Mouse (Mus musculus) urinary bladder, adult 18-20 months (tissue): ENCODE measurements around the gene Fam126a.

ENCODE experiments used
- DNase-seq, 2 experiments: peaks; one replicate each; pipeline ENCODE4 v3.0.0; 2022; ENCODE audit warnings: low spot score in 2 of 2, mixed read lengths in 2 of 2

The Fam126a gene

GRCm38 (mm10) chr5:24040601-24041000, 10.1 kb upstream of the Fam126a start:
- no peak for DNase-seq

DNA sequence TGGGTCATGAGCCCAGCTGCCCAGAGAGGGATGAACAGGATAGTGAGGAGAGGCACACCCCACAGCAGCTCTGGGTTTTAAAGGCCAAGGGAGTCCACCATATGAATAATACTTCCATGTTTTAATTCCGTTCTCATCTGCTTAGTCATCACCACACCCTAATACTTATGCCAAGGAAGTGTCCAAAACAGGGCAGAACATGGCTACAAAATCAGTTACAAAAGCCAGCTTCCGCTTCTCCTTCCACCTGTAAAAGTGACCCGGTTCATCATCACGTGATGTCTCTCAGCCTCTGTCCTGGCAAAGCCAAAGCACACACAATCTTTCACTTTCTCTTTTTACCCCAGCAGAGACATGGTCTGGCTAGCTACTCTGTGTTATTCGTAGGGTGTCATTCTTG, 8.9 kb upstream of the Fam126a start:
- peak in 1 of 2 experiments; percentile 50 for DNase-seq

DNA sequence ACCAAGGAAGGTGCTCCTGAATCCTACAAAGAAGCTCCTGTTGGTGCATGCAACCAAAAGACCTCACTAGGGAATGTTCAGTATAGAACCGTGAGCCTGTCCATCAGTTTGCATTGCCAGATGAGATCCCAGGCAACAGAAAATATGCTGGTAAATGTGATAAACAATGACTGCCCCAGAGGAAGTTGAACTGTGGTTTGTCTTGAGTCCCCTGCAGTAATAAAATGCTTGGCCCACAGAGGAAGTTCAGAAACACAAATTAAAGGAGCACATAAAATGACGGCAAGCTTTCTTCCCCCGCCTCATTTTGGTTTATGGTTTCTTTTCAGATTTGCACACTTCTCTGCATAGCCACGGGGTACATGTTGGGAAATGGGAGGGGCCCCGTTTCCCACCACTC, 8.3 kb upstream of the Fam126a start:
- no peak for DNase-seq

DNA sequence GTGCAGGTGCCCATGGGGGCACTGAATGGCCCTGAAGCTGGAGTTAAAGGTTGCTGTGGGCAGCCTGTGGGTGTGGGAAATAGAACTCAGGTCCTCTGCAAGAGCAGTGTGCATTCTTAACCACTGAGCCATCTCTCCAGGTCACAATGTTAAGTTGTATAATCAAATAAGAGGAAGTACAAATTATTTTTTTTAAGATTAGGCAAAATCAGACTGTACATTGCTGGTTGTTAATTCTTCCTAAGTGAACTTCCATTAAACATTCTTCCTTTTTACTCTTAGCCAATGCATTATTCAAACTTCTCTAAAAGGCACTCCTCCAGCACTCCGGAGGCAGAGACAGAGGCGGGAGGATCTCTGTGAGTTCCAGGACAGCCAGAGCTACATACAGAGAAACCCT, 7.7 kb upstream of the Fam126a start:
- DNase-seq, result no peak

DNA sequence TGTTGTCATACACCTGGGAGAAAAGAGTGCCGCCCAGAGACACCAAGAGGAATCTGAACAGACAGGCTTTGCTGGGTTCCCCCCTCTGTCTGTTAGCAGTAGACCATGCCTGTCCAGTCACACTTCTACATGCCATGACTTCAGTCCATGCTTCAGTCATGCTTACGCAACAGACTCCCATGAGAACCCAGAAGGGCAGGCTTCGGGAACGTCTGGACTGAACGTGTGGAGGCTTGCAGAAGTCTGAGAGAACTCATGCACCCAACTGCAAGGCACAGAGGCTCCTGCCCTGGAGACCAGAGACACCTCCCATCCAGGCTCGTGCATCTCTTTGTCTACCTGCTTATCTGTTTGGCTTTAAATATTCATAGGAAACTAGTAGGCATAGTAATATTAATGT, 6.2 kb upstream of the Fam126a start:
- DNase-seq, result peak in 1 of 2 experiments; percentile 62

DNA sequence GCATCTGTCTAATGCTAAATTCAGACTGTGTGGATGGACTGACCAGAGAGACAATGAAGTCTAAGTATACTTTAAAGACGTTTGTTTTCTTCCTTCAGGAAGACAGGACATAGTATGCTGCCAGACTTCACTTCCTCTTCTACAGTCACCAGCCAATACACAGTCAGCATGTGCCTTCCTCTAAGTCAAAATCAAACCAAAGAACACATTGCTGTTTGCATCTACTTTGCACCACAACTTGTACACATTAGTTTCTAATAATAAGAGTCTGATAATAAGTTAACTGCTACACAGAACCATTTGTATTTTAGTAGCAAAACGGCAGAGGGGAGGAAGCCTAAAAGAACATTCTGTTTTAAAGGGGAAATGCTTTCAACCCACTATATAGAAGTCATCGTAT, 4.5 kb upstream of the Fam126a start:
- DNase-seq, result no peak

- no peak for DNase-seq
Observed at GRCm38 (mm10) chr5:24034091-24034490, 3.6 kb upstream of the Fam126a start.

GRCm38 (mm10) chr5:24029946-24030578, 428 bp downstream of the Fam126a start:
- peak in 1 of 2 experiments; percentile 37 for DNase-seq

- DNase-seq, result peak in 1 of 2 experiments; percentile 36
Observed at GRCm38 (mm10) chr5:24029331-24029771, 1.1 kb downstream of the Fam126a start.

DNA sequence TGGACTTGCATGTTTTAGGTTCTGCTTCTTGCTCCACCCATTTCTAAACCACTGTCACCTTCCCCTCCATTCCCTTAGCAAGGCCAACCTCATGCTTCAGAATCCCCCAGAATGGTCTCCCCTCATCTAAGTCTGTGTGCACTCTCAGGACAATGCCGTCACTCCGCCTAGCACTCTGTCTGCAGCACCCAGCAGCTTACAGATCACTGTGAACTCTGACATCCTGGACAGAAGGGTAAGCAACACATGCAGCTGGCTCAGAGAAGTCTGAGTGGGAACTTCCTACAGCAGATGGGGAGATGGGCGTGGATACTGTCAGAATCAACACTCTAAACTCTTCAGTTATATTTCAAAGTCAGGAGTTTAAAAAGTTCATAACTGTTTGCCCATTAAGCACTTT, 5.5 kb downstream of the Fam126a start:
- DNase-seq, result no peak

GRCm38 (mm10) chr5:24023226-24023625, 7.3 kb downstream of the Fam126a start:
- no peak for DNase-seq

- DNase-seq, result no peak
Observed at GRCm38 (mm10) chr5:24021683-24022082, 8.8 kb downstream of the Fam126a start.

DNA sequence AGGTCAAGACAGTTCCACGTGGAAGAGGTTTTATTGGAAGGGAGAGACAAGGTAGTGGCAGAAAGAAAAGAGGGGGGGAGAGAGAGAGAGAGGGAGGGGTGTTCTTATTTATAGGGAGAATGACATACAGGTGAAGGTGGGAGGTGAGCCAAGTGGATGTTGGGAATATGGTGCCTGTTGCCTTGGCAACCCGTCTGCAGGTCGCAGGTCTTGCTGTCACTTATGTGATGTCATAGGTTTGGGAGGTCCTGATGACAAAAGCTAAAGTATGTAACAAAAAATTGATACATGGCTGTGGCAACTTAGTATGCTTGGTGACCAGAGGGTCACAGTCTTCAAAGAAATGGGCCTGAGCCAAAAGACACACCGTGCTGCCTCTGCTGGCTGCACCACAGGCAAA, 10.1 kb downstream of the Fam126a start:
- DNase-seq, result no peak

- DNase-seq, result no peak
Observed at GRCm38 (mm10) chr5:24019341-24020185, 10.9 kb downstream of the Fam126a start.

DNA sequence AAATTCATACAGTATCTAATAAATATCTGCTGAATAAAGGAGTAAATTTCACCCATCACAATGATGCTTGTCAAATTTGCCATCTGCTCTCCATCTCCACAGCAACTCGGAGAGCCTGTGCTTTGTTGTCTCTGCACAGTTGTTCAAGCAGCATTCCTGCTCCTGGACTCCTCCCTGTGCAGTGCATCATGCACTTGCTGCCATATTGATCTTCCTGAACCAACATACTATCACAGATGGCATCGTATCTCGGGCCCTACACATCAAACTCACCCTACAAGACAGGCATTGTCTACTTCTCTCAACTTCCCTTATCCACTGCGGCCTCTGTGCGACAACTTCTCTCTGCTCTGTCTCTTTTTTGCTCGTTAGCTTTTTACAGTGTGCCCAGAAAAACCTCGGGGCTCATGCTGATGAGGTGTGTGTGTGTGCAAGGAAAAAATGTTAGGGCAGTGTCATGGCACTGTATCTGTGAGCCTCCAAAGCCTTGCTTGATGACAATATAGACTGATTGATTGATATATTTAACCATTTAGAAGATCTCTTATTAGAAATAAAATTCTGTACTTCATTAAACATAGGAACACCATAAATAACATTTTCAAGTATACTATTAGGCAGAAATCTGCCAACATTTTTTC, 11.7 kb downstream of the Fam126a start:
- no peak for DNase-seq

- DNase-seq, result no peak
Observed at GRCm38 (mm10) chr5:24016912-24017311, 13.6 kb downstream of the Fam126a start.

- DNase-seq, result no peak
Observed at GRCm38 (mm10) chr5:24013338-24014003, 17.0 kb downstream of the Fam126a start.

- DNase-seq, result no peak
Observed at GRCm38 (mm10) chr5:23999083-23999671, 31.3 kb downstream of the Fam126a start.

DNA sequence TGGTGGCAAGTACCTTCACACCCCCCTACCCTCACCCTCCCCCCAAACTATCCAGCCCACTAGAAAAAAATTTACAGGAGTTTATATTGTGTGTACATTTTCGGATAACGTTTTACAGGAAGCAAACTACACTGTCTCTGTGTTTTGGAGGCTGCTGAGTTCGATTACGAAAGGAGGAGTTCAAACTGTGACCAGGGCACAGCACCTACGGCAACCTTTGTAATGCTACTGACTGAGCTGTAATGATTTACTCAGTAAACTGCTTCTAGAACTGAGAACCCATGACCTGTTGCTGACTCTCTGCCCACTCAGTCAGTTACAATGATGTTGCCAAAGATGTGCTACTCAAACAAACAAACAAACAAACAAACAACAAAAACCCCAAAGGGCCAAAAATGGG, 34.5 kb downstream of the Fam126a start:
- DNase-seq, result no peak

DNA sequence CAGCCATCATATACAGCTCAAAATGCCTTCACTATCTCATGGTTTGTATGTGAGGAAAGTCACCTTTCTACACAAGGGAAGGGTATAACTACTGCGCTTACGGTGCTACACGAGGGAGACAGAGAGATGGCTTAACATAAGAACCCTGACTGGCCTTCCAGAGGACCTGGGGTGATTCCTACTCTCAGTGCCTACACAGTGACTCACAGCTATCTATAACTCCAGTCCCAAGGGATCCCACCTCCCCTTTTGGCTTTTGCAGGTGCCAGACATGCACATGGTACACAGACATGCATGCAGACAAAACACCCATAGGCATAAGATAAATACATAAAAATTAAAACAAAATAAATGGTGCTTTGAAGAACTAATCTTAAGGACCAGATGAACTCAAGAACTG, 35.6 kb downstream of the Fam126a start:
- no peak for DNase-seq

- DNase-seq, result no peak
Observed at GRCm38 (mm10) chr5:23994231-23994630, 36.3 kb downstream of the Fam126a start.

GRCm38 (mm10) chr5:23993553-23993894, 37.0 kb downstream of the Fam126a start:
- no peak for DNase-seq
